Mouse (Mus musculus): ENCODE measurements at regions not wholly inside any gene's neighbourhood (a gene's known extent, or its start where the extent isn't known, plus 50 kb on each side); places are given as distances from the start of the nearest gene placed in this dataset.

GRCm38 (mm10) chr12:51196289-51196688, 151.6 kb upstream of the G2e3 start:
- Histone ChIP-seq H3K4me3 (ENCODE audit: control insufficient read depth, low read depth, low read length) (no peak overlapping the region), H3K4me1 (ENCODE audit: control insufficient read depth, insufficient read depth, low read length) (no peaks in the 10 kb centered on the region), H3K27ac (ENCODE audit: control insufficient read depth, insufficient read depth, low read depth, low read length) (no peak overlapping the region), H3K36me3 (ENCODE audit: control insufficient read depth, insufficient read depth, low read length) (no peaks in the 10 kb centered on the region), H3K27me3 (ENCODE audit: control insufficient read depth, insufficient read depth, low read length) (no peaks in the 10 kb centered on the region)
- TF ChIP-seq CTCF (IDR thresholded peaks at IDR 0.05; ENCODE audit: control insufficient read depth, insufficient read depth, insufficient replicate concordance, low read depth, low read length) = no peak

- Histone ChIP-seq H3K4me1 (ENCODE audit: control insufficient read depth, insufficient read depth, low read length) (no peaks in the 10 kb centered on the region), H3K36me3 (ENCODE audit: control insufficient read depth, insufficient read depth, low read length) (no peaks in the 10 kb centered on the region), H3K27me3 (ENCODE audit: control insufficient read depth, insufficient read depth, low read length) (no peaks in the 10 kb centered on the region), H3K27ac (ENCODE audit: control insufficient read depth, insufficient read depth, low read depth, low read length) (no peak overlapping the region), H3K4me3 (ENCODE audit: control insufficient read depth, low read depth, low read length) (no peak overlapping the region)
- TF ChIP-seq POLR2A (IDR thresholded peaks at IDR 0.05; ENCODE audit: control insufficient read depth, low read depth, low read length) = no peak
- TF ChIP-seq CTCF (IDR thresholded peaks at IDR 0.05; ENCODE audit: control insufficient read depth, insufficient read depth, insufficient replicate concordance, low read depth, low read length) = no peak
These were observed 152.7 kb upstream of the G2e3 start for GRCm38 (mm10) chr12:51195136-51195535.

DNA sequence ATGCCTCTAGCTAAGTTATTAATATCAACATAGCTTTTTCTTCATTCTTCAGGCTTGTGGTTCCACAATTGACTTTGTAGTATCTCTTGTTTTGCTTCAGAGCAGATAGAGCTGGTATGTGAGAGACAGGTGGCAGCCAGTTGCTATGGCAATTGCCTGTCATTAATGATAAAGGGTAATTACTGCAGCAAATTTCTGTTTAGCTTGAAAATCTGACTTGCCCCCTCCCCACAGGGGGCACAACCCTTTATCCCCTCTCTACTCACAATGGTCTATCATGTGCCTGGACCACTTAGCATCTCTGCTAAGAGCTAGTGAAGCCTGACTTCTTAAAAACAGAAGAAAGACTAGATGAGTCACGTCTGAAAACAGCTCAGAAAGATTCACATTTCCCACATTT, 157.1 kb upstream of the G2e3 start:
- TF ChIP-seq POLR2A (IDR thresholded peaks at IDR 0.05; ENCODE audit: control insufficient read depth, low read depth, low read length) (no peak), CTCF (IDR thresholded peaks at IDR 0.05; ENCODE audit: control insufficient read depth, insufficient read depth, insufficient replicate concordance, low read depth, low read length) (no peak)
- Histone ChIP-seq H3K4me3 (ENCODE audit: control insufficient read depth, low read depth, low read length) (no peak overlapping the region), H3K27ac (ENCODE audit: control insufficient read depth, insufficient read depth, low read depth, low read length) (no peak overlapping the region), H3K36me3 (ENCODE audit: control insufficient read depth, insufficient read depth, low read length) (no peaks in the 10 kb centered on the region), H3K27me3 (ENCODE audit: control insufficient read depth, insufficient read depth, low read length) (no peaks in the 10 kb centered on the region), H3K4me1 (ENCODE audit: control insufficient read depth, insufficient read depth, low read length) (no peaks in the 10 kb centered on the region)

GRCm38 (mm10) chr12:51190186-51190585, 157.7 kb upstream of the G2e3 start:
- H3K4me3 ChIP-seq (ENCODE audit: control insufficient read depth, low read depth, low read length) = no peak overlapping the region
- no peaks in the 10 kb centered on the region for H3K4me1 ChIP-seq (ENCODE audit: control insufficient read depth, insufficient read depth, low read length)
- no peak for TF ChIP-seq CTCF (IDR thresholded peaks at IDR 0.05; ENCODE audit: control insufficient read depth, insufficient read depth, insufficient replicate concordance, low read depth, low read length)
- TF ChIP-seq POLR2A (IDR thresholded peaks at IDR 0.05; ENCODE audit: control insufficient read depth, low read depth, low read length) = no peak
- no peaks in the 10 kb centered on the region for H3K27me3 ChIP-seq (ENCODE audit: control insufficient read depth, insufficient read depth, low read length)
- H3K27ac ChIP-seq (ENCODE audit: control insufficient read depth, insufficient read depth, low read depth, low read length) = no peak overlapping the region
- no peaks in the 10 kb centered on the region for H3K36me3 ChIP-seq (ENCODE audit: control insufficient read depth, insufficient read depth, low read length)

DNA sequence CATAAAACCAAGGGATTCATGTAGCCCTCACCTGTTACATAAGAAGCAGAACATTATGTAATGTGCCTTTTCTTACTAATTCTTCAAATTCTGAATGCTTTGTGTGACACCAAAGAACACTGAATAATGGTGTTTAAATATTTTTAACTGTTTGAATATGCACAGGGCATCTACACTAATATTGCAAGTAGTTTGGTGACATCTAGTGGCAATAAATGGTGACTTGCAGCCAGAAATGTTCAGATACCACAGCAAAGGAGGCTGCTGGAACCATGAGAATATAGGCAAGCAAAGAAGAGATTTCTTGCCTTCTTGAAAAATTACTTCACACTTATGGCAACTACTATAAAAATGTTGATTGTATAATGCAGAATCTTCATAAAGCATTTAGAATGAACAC, 159.6 kb upstream of the G2e3 start:
- H3K27ac ChIP-seq (ENCODE audit: control insufficient read depth, insufficient read depth, low read depth, low read length) = no peak overlapping the region
- H3K27me3 ChIP-seq (ENCODE audit: control insufficient read depth, insufficient read depth, low read length) = no peaks in the 10 kb centered on the region
- no peak for TF ChIP-seq POLR2A (IDR thresholded peaks at IDR 0.05; ENCODE audit: control insufficient read depth, low read depth, low read length)
- TF ChIP-seq CTCF (IDR thresholded peaks at IDR 0.05; ENCODE audit: control insufficient read depth, insufficient read depth, insufficient replicate concordance, low read depth, low read length) = no peak
- no peaks in the 10 kb centered on the region for H3K36me3 ChIP-seq (ENCODE audit: control insufficient read depth, insufficient read depth, low read length)
- no peak overlapping the region for H3K4me3 ChIP-seq (ENCODE audit: control insufficient read depth, low read depth, low read length)
- no peaks in the 10 kb centered on the region for H3K4me1 ChIP-seq (ENCODE audit: control insufficient read depth, insufficient read depth, low read length)

- no peaks in the 10 kb centered on the region for H3K4me1 ChIP-seq (ENCODE audit: control insufficient read depth, insufficient read depth, low read length)
- no peaks in the 10 kb centered on the region for H3K27me3 ChIP-seq (ENCODE audit: control insufficient read depth, insufficient read depth, low read length)
- H3K36me3 ChIP-seq (ENCODE audit: control insufficient read depth, insufficient read depth, low read length) = no peaks in the 10 kb centered on the region
- no peak overlapping the region for H3K27ac ChIP-seq (ENCODE audit: control insufficient read depth, insufficient read depth, low read depth, low read length)
- TF ChIP-seq CTCF (IDR thresholded peaks at IDR 0.05; ENCODE audit: control insufficient read depth, insufficient read depth, insufficient replicate concordance, low read depth, low read length) (no peak), POLR2A (IDR thresholded peaks at IDR 0.05; ENCODE audit: control insufficient read depth, low read depth, low read length) (no peak)
- no peak overlapping the region for H3K4me3 ChIP-seq (ENCODE audit: control insufficient read depth, low read depth, low read length)
These were observed 160.1 kb upstream of the G2e3 start for GRCm38 (mm10) chr12:51187726-51188125.

GRCm38 (mm10) chr12:51185751-51186150, 162.1 kb upstream of the G2e3 start:
- TF ChIP-seq CTCF (IDR thresholded peaks at IDR 0.05; ENCODE audit: control insufficient read depth, insufficient read depth, insufficient replicate concordance, low read depth, low read length) (no peak), POLR2A (IDR thresholded peaks at IDR 0.05; ENCODE audit: control insufficient read depth, low read depth, low read length) (no peak)
- Histone ChIP-seq H3K27ac (ENCODE audit: control insufficient read depth, insufficient read depth, low read depth, low read length) (no peak overlapping the region), H3K27me3 (ENCODE audit: control insufficient read depth, insufficient read depth, low read length) (no peaks in the 10 kb centered on the region), H3K4me3 (ENCODE audit: control insufficient read depth, low read depth, low read length) (no peak overlapping the region), H3K4me1 (ENCODE audit: control insufficient read depth, insufficient read depth, low read length) (no peaks in the 10 kb centered on the region), H3K36me3 (ENCODE audit: control insufficient read depth, insufficient read depth, low read length) (no peaks in the 10 kb centered on the region)
